In the genomic region with DNA sequence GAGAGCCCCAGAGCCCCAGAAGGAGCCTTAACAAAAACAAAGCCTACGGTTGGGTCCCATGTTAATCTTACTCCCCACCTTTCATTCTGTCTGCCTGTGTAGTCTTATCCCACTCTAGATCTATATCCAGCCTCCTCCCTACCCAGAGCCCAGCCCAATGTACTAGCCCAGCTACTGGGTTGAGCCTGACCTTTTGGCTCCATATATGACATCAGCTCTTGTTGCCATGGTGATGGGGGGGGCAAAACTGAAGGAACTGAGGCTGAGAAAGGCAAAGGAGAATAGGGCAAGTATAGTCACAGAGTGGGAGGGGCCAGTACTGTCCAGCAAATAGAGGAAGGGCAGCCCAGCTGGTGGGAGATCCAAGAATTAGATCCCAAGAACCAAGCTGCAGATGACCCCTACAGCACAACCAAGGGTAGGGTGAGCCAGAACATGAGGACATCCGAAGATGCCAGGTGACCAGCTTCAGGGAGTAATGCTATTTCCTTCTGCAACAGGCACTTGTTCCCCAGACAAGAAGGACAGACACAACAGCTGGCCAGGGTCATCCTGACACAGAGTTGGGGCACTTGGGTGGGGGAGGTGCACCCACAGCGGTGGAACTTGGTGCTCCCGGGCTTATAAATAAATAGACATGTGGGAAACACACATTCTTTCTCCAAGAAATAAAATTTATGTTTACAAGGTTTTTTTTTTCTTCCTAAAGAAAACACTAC, we compare ENCODE assay signal across 25 mouse cellular contexts. TPM values are rescaled to one million over a fixed set of nuclear protein-coding genes. Genes with fewer than 3 reads are reported as not detected.
DNase-seq lines count a peak whose midpoint lies in the region; ATAC-seq and TF ChIP-seq lines count a peak whose summit lies in the region.
"Had no signal": no experiment of that assay in that cellular context is flagged by ENCODE, and none has a peak within 500 bp of the region (broad histone marks: within the 10 kb centered on the region; RNA-seq: fewer than 3 reads in every experiment).

No protein-coding gene starts in this region.

- no peak for ATAC-seq in kidney, embryonic 14.5 days (ENCODE audit: low FRiP score, low TSS enrichment)
- no peak for ATAC-seq in midbrain, embryonic 15.5 days (replicated peaks)
- ATAC-seq in midbrain, embryonic 13.5 days: no peak
- ATAC-seq: forebrain, embryonic 13.5 days; lung, postnatal 0 days had no signal

- no peaks in the 10 kb centered on the region for H3K36me3 ChIP-seq in kidney, embryonic 14.5 days (ENCODE audit: control insufficient read depth, insufficient read depth, low read length)
- no peaks in the 10 kb centered on the region for H3K36me3 ChIP-seq in midbrain, embryonic 15.5 days (replicated peaks)
- H3K36me3 ChIP-seq in midbrain, embryonic 13.5 days: no peaks in the 10 kb centered on the region
- no peaks in the 10 kb centered on the region for H3K36me3 ChIP-seq in testis, adult 2 months (ENCODE audit: control insufficient read depth, insufficient read depth, low read length)
- H3K36me3 ChIP-seq: heart, embryonic 13.5 days; limb, embryonic 12.5 days; midbrain, embryonic 12.5 days had no signal

- DNase-seq in kidney, postnatal 10 days: peak; percentile 37
- no peak for DNase-seq in testis, postnatal 14 days (ENCODE audit: low spot score)
- DNase-seq in urinary bladder, postnatal 14 days (ENCODE audit: low spot score): no peak
- DNase-seq: adrenal gland, postnatal 10 days; cerebellum, adult 2 months; cerebellum, postnatal 25 days; gastrocnemius, postnatal 36 days; heart, postnatal 14 days; kidney, adult 18-20 months; kidney, postnatal 25 days; right cerebral cortex, adult 18-20 months; right cerebral cortex, postnatal 4 days; thymus, adult 2 months; thymus, postnatal 4 days had no signal

- H3K9ac ChIP-seq in kidney, embryonic 14.5 days (ENCODE audit: low read depth, low read length): no peak overlapping the region
- no peak overlapping the region for H3K9ac ChIP-seq in midbrain, embryonic 15.5 days
- no peak overlapping the region for H3K9ac ChIP-seq in midbrain, embryonic 13.5 days (replicated peaks)
- H3K9ac ChIP-seq: forebrain, embryonic 13.5 days; heart, embryonic 13.5 days; limb, embryonic 12.5 days; midbrain, embryonic 12.5 days had no signal

- H3K4me3 ChIP-seq in kidney, embryonic 14.5 days (ENCODE audit: low read length): no peak overlapping the region
- no peak overlapping the region for H3K4me3 ChIP-seq in midbrain, embryonic 15.5 days
- H3K4me3 ChIP-seq in midbrain, embryonic 13.5 days (replicated peaks): no peak overlapping the region
- peak overlapping the region; percentile 90 for H3K4me3 ChIP-seq in testis, adult 2 months (ENCODE audit: control insufficient read depth, low read depth, low read length)
- H3K4me3 ChIP-seq: forebrain, embryonic 13.5 days; heart, adult 2 months; heart, embryonic 13.5 days; limb, embryonic 12.5 days; midbrain, embryonic 12.5 days had no signal

- 48% methylated on average over 4 of the region's 4 CpGs for WGBS in kidney, embryonic 14.5 days
- 64% methylated on average over 4 of the region's 4 CpGs for WGBS in midbrain, embryonic 15.5 days
- WGBS in midbrain, embryonic 13.5 days: 66% methylated on average over 4 of the region's 4 CpGs

- TF ChIP-seq POLR2A in testis, adult 2 months (IDR thresholded peaks at IDR 0.05; ENCODE audit: control insufficient read depth, low read depth, low read length): no peak; the same call in 1 of the 2 replicates

- peaks cover 16% of the 10 kb centered on the region; the same call in 1 of the 2 replicates for H3K4me1 ChIP-seq in kidney, embryonic 14.5 days (ENCODE audit: control insufficient read depth, insufficient read depth, low read length)
- peaks cover 26% of the 10 kb centered on the region for H3K4me1 ChIP-seq in midbrain, embryonic 15.5 days
- H3K4me1 ChIP-seq in midbrain, embryonic 13.5 days (replicated peaks): peaks cover 38% of the 10 kb centered on the region
- H3K4me1 ChIP-seq in testis, adult 2 months (ENCODE audit: control insufficient read depth, insufficient read depth, low read length): peaks cover 14% of the 10 kb centered on the region

- peaks cover 51% of the 10 kb centered on the region for H3K27me3 ChIP-seq in kidney, embryonic 14.5 days (ENCODE audit: control insufficient read depth, insufficient read depth, low read length)
- H3K27me3 ChIP-seq in midbrain, embryonic 15.5 days (replicated peaks): peaks cover 40% of the 10 kb centered on the region
- H3K27me3 ChIP-seq in midbrain, embryonic 13.5 days: peaks cover 65% of the 10 kb centered on the region
- H3K27me3 ChIP-seq in testis, adult 2 months (ENCODE audit: control insufficient read depth, insufficient read depth, low read length): no peaks in the 10 kb centered on the region

- no peak overlapping the region for H3K27ac ChIP-seq in kidney, embryonic 14.5 days (ENCODE audit: low read depth, low read length)
- H3K27ac ChIP-seq in midbrain, embryonic 15.5 days: no peak overlapping the region
- no peak overlapping the region for H3K27ac ChIP-seq in midbrain, embryonic 13.5 days
- peak overlapping the region; percentile 40 for H3K27ac ChIP-seq in testis, adult 2 months (ENCODE audit: control insufficient read depth, insufficient read depth, low read depth, low read length)
- H3K27ac ChIP-seq: forebrain, embryonic 13.5 days; heart, adult 2 months; heart, embryonic 13.5 days; limb, embryonic 12.5 days; midbrain, embryonic 12.5 days had no signal

- H3K4me2 ChIP-seq in kidney, embryonic 14.5 days (replicated peaks; ENCODE audit: low read depth, low read length): no peak overlapping the region
- H3K4me2 ChIP-seq in midbrain, embryonic 15.5 days: peak overlapping the region; percentile 81; the same call in 1 of the 2 replicates
- no peak overlapping the region for H3K4me2 ChIP-seq in midbrain, embryonic 13.5 days (replicated peaks)
- H3K4me2 ChIP-seq: forebrain, embryonic 13.5 days; heart, embryonic 13.5 days; limb, embryonic 12.5 days; midbrain, embryonic 12.5 days had no signal

- H3K9me3 ChIP-seq in kidney, embryonic 14.5 days (ENCODE audit: control insufficient read depth, low read length): no peaks in the 10 kb centered on the region
- H3K9me3 ChIP-seq in midbrain, embryonic 15.5 days: no peaks in the 10 kb centered on the region
- no peaks in the 10 kb centered on the region for H3K9me3 ChIP-seq in midbrain, embryonic 13.5 days
- H3K9me3 ChIP-seq: forebrain, embryonic 13.5 days; heart, embryonic 13.5 days; limb, embryonic 12.5 days; midbrain, embryonic 12.5 days had no signal

- TF ChIP-seq CTCF in testis, adult 2 months (IDR thresholded peaks at IDR 0.05; ENCODE audit: control insufficient read depth, insufficient read depth, insufficient replicate concordance, low read depth, low read length): no peak

RNA-seq across cellular contexts. Expression of gene Lrrc10b, which starts 2.4 kb away (rescaled TPM):
- 0.91 and 1.0 TPM in 2 replicates for polyA plus RNA-seq in kidney, embryonic 14.5 days (2014; fragmentation: Nextera tagmentation; extraction: Ambion mirVana)
- 1.7 and 2.4 TPM in 2 replicates for polyA plus RNA-seq in midbrain, embryonic 15.5 days (2015; fragmentation: Nextera tagmentation; extraction: Ambion mirVana)
- polyA plus RNA-seq in midbrain, embryonic 13.5 days (2015; fragmentation: Nextera tagmentation; extraction: Ambion mirVana): 0.71 and 0.76 TPM in 2 replicates
- 27.1 and 28.9 TPM in 2 replicates for polyA plus RNA-seq in testis, adult 2 months (2012; rRNA removed)
- polyA plus RNA-seq: liver, embryonic 16.5 days had no signal

RNA-seq across cellular contexts. Expression of gene Ppp1r32, which starts 27.9 kb away (rescaled TPM):
- not detected in 2 replicates for polyA plus RNA-seq in kidney, embryonic 14.5 days (2014; fragmentation: Nextera tagmentation; extraction: Ambion mirVana)
- 2.4 and 3.7 TPM in 2 replicates for polyA plus RNA-seq in midbrain, embryonic 15.5 days (2015; fragmentation: Nextera tagmentation; extraction: Ambion mirVana)
- polyA plus RNA-seq in midbrain, embryonic 13.5 days (2015; fragmentation: Nextera tagmentation; extraction: Ambion mirVana): 1.0 and 1.6 TPM in 2 replicates
- polyA plus RNA-seq in testis, adult 2 months (2012; rRNA removed): 398 and 401 TPM in 2 replicates
- polyA plus RNA-seq: limb, embryonic 12.5 days; liver, embryonic 16.5 days had no signal

Comparison
In these comparisons a context has a peak if more than half of its experiments do, and no peak if none do; other contexts are left out.
1. RNA of gene Ppp1r32, which starts 27.9 kb away (polyA plus RNA-seq): 398 to 401 TPM in testis, adult 2 months; 2.4 to 3.7 TPM in midbrain, embryonic 15.5 days, 1.0 to 1.6 TPM in midbrain, embryonic 13.5 days and not detected in kidney, embryonic 14.5 days; every median in the first group is over 10 times any median in the second.